Mouse (Mus musculus) liver, adult 2 months (tissue): ENCODE results near the gene 4930470P17Rik.

Experiments
- CTCF ChIP-seq: fragments of 200-500 bp; IDR thresholded peaks from 2 replicates; pipeline ENCODE4 v1.5.1; 2011; ENCODE audit warnings: low read depth, low read length, control low read depth
- POLR2A ChIP-seq: fragments of 200-500 bp; IDR thresholded peaks from 2 replicates; pipeline ENCODE4 v1.6.1; 2011; ENCODE audit warnings: low read length, control low read depth; ENCODE audit not compliant: insufficient read depth; ENCODE audit errors: extremely low read depth

- no peak for TF ChIP-seq CTCF
- no peak for TF ChIP-seq POLR2A
These were observed 38.5 kb upstream of the 4930470P17Rik start for GRCm38 (mm10) chr2:170640281-170640680.
